Mouse (Mus musculus): ENCODE results near the gene 1700029I15Rik.

1700029I15Rik gene

DNA sequence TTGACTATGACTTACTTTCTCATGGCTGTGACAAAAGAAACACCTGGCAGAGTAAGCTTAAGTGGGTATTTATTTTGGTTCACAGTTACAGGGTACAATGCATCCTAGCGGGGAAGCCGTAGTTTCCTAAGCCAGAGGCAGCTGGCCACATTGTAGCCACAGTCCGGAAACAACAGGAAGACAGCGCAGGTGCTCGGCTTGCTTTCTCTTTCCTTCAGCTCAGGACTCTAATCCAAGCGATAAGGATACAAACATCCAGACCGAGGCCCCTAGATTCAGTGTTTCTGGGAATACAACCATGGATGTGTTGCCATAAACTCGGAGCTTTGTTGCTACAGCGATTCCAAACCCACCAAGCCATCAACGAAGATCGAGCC lies 8.9 kb upstream of the 1700029I15Rik start:
- CTCF ChIA-PET: no interaction called here

DNA sequence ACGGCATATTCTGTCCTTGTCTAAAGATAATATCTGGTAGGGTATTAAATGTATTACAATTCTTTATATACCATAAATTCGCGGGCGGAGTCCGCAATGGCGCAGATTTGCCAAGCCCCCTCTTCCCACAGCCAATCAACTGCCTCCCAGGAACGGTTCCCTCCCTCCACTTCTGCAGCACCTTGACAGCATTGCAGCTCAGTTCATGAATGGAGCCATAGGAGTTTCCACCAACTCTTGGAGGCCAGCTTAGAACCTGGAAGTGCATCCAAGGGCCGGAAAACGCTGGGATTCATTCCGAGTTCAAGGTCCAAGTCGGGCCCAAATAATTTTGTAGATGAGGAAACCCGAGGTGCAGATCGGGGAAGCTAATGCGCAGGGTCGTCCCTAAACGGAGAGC lies 7.8 kb upstream of the 1700029I15Rik start, which contains the start of the genes Pex16 and Large2:
Pex16 (plus strand) TSS at position 163 of the 400 bp plus-strand sequence.
Large2 (minus strand) TSS at position 356 of the 400 bp plus-strand sequence.
- CTCF ChIA-PET: interaction anchor here (0.6 kb wide), 4 partner anchors 89 to 390 kb away, joined by 3 to 15 read pairs (median 7); no protein-coding TSS in a partner anchor

DNA sequence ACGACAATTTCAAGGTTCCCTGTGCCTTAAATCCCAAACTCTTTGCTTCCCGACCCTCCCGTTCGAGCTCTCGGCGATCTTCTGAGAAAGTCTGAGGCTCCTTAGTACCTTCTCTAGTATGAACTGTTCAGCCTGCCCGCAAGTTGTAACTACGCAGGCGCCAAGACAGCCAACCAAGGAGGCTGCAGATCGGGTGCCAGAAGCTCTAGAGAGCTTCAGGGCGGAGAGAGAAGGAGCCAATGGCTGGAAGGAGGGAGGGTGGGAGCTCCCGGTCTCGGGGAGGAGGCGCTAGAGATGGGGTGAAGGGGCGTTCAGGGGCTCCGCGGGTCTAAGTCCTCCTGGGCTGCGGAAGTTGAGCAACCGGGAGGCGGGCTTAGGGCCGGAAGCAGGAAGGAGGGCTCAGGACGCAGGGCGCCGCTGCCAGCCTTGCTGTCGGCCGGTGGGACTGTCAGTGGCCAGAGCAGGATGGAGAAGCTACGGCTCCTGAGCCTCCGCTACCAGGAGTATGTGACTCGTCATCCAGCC lies 7.2 kb upstream of the 1700029I15Rik start:
- CTCF ChIA-PET: interaction anchor here (0.6 kb wide), 1 partner anchor 317 kb away, joined by 11 read pairs; no protein-coding TSS in a partner anchor

DNA sequence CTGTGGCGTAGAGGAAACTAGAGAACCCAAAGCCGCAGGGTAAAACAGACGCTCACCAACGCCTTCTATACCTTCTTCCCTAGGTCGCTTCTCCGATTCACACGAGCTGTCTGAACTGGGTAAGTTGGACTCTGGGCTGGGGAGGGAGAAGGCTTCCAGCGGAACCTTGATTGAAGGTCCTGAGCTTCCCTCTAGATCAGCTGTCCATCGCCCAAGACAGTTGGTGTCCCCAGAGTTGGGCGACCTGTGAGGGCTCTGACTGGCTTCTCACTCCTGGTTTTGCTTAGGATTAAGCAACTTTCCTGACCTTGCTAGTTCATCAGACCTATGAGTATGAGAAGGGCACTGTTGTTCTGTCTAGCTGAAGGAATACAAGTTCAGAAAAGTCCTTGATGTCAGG lies 6.5 kb upstream of the 1700029I15Rik start:
- CTCF ChIA-PET: no interaction called here

DNA sequence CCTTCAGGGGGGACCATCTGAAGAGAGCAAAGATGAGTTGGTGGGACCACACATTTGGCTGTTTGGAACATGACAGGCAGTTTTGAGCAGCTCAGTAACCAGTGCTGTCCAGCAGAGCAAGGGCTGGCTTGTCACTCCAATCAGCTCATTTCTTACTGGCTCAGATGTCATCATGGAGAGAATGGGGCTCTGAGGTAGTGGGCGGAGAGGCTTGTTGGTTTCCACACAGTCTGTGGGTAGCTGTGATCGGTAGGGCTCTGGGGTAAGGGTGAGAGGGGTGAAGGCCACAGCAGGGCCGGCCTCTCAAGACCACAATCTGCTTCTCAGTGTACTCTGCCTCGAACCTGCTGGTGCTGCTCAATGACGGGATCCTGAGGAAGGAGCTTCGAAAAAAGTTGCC lies 6.0 kb upstream of the 1700029I15Rik start:
- CTCF ChIA-PET: interaction anchor here (0.9 kb wide), 1 partner anchor 110 kb away, joined by 5 read pairs; no protein-coding TSS in a partner anchor

DNA sequence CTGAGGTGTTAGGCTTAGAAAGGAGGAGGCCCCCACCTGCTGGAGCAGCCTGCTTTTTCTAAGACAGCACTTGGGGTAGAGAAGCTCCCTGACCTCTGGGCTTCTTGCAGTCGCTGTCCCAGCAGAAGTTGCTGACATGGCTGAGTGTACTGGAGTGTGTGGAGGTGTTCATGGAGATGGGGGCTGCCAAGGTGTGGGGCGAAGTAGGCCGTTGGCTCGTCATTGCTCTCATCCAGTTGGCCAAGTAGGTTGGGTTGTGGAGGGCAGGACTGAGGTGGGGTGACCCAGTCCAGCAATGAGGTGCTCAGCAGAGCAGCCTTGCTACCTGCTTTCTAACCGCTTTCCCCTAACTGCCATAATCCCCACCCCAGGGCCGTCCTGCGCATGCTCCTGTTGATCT lies 5.0 kb upstream of the 1700029I15Rik start:
- CTCF ChIA-PET: no interaction called here

DNA sequence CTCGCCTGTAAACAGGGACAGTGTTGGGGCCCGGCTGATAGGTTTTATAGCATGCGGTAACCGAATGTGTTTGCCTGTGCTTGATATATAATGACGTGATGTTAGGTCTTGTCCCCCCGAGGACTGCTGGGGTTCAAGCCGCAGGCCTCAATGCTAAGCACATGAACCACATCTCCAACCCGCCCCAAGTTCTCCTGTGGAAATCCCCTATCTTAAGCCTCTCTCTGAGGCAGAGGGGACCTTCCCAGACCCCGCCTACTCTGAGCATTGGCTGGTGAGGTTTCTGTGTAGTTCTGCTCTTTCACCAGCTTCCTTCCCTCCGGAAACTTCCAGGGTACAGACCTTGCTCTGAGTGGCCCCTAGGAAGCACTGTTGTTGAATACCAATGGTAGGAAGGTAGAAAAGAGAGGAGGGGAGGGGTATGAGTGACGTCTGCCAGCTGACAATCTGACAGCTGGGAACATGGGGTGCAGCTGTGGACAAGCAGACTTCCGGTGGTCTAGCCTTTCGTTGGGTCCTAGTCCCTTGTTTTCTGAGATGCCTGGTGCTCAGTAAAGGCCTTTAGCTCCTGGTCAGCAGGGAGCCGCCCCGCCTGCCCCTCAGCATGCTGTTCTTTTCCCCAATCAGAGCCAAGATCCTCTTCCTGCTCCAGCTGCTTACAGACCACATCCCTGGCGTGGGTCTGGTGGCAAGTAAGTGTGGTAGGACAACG lies 2.4 kb upstream of the 1700029I15Rik start:
- CTCF ChIA-PET: interaction anchor here (0.6 kb wide), 1 partner anchor 1163 kb away, joined by 8 read pairs; no protein-coding TSS in a partner anchor

DNA sequence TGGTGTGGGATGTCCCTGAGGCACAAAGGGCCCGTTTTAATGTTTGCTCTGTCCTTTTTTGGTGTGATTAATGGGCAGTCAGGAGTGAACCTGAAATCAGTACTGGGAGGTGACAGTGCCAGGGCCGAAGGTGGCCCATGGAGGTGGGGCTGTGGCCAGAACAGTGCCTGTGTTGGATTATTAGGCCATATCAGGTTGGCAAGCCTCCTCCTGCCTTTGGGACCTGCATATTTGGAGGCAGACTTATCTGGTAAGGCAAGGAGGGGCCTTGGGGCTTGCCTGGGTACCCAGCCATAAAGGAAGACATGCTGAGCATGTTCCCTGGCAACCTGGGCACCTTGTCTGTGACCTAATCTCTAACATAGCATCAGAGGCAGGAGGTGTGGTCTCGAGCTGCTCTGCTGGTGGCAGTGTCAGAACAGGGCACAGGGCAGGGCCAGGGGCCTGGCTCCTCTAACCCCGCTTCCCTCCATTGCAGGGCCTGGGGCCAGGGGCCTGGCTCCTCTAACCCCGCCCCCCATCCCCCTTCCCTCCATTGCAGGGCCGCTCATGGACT lies 1.8 kb upstream of the 1700029I15Rik start:
- CTCF ChIA-PET: interaction anchor here (0.6 to 0.7 kb wide), 2 partner anchors 417 to 1163 kb away, joined by 6 to 8 read pairs; no protein-coding TSS in a partner anchor

DNA sequence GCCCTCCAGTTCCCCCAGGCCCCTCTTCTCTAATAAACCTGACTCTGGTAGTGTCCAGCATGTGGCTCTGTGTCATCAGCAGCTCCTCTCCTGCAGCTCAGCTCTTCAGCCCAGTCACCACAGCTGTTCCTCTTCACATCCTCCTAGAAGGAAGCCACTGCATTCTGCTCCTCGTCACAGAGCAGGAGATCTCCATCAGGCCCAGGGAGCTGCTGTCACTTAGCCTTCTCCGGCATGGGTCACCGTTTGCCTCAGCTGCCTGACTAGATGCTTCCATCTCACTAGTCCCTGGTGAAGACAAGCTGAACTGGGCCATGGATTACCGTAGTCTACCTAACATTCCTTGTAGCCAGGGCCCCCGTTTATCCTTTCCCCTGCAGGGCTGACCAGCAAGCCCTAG lies 1.2 kb upstream of the 1700029I15Rik start:
- CTCF ChIA-PET: interaction anchor here (0.7 kb wide), 1 partner anchor 418 kb away, joined by 6 read pairs; no protein-coding TSS in a partner anchor

DNA sequence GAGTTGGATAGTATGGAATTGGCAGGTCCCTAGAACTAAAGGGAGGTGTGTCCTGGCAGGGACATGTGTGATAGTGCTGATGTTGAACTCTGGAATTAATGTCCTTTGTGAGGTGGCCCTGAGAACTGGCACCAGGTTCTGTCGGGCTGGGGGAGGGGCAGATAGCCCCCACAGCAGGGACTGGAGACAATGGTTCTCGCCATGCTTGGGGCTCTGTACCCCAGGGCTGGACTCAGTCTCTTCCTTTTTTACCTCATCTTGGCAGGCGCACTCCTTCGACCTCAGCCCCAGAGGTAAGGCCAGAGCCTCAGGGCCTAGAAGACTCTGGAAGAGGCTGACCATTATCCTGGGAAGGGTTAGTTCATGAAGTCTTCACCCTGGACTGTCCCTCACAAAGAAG lies 421 bp downstream of the 1700029I15Rik start:
- CTCF ChIA-PET: no interaction called here

DNA sequence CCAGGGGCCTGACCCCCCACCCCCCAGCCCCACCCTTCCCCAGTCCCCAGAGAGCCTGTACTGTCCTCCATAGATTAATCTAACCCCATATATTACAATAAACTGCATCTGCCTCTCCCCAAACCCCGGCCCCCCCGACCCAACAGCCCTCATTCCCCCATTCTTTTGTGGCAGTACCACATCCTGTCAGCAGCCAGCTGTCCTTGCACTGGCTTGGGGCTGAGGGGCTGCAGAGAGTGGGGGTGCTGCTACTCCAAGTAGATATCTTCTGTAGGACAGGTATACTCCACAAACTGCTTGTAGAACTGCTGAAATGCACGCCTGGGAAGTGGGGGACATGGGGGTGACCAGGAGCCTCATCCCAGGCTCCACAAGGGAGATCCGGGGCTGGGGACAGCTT lies 1.8 kb downstream of the 1700029I15Rik start:
- CTCF ChIA-PET: no interaction called here

DNA sequence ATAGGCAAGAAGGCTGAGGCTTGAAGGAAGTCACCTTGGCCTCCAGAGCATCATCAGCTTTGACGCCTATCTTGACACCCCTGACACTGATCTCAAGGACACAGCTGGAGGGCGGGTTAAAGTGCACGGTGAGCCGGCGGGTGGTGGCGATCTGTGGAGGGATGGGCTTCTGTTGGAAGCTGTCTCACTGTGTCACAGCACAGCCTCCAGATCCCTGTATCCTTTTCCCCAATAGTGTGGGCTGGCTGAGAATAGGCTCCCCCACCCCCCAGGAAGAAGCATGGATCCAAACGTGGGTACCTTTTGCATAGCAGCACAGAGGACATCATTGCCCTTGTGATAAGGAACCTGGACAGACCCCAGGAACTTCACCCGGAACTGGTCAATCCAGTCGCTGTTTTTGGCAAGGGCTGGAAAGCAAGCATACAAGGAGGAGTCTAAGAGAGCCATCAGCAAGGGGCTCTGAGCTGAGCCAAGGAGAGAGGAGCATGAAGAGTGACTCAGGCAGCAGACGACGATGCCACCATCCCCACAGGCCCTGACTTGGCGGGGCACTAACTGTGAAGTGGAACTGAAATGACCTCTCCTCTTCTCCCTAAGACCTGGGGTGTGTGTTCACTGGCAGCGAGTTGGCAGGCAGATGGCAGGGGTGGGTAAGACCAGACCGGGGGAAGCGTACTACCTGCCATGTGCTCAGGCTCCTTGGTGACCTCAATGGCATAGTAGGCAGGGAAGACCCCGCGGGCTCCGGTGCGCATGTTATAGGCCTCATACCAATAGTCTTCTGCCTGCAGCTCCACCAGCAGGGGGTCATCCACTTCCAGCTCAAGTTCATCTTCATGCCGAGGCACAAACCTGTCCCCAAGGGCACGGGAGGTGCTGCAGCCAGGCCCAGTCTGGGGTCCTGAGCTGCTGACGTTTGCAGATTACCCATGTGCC lies 3.0 kb downstream of the 1700029I15Rik start:
- CTCF ChIA-PET: interaction anchor here (0.6 kb wide), 1 partner anchor 87 kb away, joined by 3 read pairs; no protein-coding TSS in a partner anchor

DNA sequence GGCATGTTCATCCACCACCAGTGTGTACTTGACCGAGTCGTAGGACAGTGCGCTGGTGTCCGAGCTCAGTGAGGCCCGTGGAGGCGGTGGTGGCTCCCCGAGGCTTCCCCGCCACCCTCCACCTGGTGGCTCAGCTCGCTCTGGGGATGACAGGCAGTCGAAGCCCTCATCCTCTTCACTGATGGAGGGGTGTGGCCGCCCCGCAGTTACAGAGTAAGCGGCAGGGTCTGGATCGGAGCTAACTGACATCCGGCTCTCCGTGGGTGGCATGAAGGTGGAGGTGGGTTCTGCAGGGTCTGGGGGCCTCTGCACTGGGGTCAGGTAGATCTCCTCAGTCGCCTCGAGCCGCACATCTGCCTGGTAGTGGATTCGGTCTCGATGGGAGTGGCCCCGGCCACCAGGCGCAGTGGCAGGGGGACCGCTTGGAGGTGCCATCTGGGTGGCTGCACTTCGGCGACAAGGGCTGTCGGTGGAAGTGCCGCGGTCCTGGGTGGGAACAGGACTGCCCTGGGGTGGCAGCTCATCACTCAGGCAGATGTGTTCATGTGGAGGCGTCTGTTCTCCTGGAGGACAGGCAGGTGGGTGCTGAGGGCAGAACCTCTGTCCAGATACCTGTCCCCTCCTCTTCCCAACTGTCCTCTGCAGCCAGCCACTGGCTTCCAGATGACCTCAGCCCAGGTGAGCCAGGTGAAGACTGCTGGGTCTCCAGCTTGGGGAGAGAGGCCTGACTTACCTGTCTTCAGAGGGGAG lies 4.7 kb downstream of the 1700029I15Rik start:
- CTCF ChIA-PET: no interaction called here

DNA sequence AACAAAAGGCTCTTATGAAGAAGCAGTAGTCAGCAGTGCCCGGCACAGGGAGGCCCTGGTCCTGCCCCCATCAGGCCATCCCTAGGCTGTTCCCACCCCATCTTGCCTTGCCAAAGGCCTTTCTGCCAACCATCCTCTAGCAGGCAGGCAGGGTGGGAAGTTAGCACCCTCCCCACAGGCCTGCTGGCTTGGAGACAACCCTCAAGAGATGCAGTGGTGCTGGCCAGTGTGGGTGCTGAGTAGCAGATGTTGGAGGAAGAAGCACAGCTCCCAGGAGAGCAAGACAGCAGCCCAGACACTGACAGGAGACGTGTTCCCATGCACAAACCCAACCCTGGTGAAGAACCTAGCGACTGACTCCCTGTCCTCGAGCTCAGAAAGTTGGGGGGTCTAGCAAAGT lies 5.3 kb downstream of the 1700029I15Rik start:
- CTCF ChIA-PET: no interaction called here

DNA sequence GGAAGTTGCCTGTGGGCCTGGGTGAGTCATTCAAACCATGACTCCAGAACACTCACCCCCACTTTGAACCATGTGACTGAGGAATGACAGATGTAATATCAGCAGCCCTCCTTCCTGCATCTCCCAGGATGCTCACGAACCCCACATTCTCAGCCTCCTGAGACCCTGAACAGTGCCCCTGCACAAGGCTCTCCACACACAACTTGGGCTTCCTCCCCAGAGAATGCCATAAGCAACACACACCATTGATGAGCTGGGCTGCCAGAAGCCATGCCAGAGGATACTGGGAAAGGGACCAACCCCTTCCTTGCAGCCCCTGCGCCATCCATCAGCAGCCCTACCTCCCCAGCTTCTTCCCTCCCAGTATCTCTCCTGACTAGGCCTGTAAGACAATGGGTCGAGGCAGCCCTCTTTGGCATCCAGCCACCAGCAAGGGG lies 5.8 kb downstream of the 1700029I15Rik start:
- CTCF ChIA-PET: no interaction called here

DNA sequence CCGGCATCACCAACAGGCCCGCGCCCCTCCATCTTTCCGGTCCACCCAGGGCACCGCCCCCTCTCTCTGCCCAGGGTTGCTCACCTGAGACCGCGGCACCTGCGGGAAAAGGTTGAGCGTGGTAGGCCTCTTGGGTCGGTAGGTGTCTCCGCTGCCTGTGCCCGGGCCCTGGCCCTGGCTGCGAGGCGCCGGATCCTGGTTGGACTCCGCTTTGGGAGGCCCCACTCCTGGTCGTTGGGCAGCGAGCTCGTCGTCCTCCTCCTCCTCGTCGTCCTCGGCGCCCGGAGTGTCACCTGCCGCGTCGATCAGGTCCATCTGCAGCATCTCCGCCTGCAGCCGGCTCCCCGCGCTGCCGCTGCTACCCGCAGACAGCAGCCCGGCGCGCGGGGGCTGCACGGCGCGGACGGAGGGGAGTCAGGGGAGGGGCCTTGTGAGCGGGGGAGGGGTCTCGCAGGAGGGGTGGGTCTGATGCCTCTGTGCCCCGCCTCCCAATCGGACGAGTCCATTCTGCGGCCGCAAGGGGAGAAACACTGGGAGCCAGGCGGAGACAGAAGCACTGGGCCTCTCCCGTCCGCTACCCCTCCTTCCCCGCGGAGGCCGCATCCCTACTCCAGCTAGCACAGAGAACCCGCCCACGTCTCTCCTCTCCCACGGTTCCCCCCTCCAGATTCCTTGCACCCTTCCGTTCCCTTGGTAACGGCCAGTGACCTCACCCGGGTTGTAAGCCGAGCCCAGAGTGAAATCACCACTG lies 6.7 kb downstream of the 1700029I15Rik start:
- CTCF ChIA-PET: no interaction called here

DNA sequence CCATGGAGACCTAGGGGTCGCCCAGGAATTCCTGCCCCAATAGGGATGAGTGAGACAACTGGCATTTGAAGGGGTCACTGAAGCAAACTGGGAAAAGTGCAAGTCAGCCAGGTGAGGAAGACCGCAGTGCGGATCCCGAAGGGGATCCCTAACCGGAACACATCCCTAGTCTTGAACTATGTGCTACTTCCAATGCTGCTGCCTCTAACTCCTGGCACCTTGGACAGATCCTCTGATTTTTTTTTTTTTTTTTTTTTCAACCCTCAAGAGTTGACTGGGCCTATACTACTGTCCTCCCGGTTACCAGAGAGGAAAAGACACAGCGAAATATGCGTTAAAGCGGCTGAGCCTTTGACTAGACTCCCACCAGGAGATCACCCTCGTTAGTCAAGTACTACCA lies 7.3 kb downstream of the 1700029I15Rik start:
- CTCF ChIA-PET: no interaction called here

DNA sequence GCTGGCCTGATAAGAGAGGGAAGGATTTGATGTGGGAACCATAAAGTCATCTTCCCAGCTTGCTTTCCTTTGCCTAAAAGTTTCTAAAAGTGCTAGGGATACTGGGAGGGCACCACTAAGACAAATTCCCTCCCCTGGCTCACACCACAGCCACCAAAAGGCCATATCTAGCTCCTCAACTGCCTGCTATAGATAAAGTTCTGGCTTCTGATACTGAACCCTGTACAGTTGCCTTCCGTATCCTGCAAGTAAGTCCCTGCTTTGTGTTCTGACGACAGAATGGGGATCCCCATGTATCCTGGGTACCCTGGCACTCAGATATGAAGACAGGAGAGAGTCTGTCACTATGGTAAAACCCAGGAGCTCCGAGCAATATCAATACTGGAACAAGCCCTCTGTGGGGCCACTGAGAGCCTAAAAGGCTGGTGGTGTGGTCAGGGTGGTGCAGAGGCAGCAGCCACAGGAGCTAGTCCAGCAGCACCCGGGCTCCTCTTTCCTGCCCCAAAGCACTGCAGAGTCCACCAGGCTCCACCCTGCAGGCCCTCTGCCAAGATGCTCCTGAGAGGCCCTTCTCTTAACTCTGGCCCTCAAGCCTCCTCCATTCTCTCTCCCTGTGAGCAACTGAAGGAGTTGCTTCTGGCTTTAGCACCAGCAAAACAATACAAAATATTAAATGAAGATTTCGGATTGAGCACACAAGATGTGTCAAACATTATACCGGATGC lies 8.0 kb downstream of the 1700029I15Rik start:
- CTCF ChIA-PET: no interaction called here

DNA sequence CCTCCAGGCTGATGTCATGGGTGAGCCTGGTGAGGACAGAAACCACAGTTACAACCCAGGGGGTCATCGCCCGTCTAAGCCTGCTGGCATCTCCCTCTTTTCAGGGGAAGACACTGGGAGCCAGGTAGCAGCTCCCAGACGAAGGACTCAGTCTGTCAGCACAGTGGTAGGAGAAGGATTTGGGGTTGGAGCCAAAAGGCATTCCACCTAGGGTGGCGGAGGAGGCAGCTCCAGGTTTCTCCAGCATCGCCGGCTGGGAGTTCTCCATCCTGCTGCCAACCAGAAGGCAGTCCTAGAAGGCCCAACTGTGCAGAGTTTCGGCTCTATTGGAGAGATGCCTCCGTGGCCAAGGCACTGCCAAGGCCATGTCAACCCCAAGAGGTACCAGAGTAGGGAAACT lies 8.8 kb downstream of the 1700029I15Rik start:
- CTCF ChIA-PET: no interaction called here
